Mouse (Mus musculus): ENCODE measurements around the gene Rybp. TPM values are rescaled to one million over a fixed set of nuclear protein-coding genes. Genes with fewer than 3 reads are reported as not detected.

Rybp gene
- total RNA-seq, 2 experiments from 2014 or later: 52.3 to 57.9 TPM

DNA sequence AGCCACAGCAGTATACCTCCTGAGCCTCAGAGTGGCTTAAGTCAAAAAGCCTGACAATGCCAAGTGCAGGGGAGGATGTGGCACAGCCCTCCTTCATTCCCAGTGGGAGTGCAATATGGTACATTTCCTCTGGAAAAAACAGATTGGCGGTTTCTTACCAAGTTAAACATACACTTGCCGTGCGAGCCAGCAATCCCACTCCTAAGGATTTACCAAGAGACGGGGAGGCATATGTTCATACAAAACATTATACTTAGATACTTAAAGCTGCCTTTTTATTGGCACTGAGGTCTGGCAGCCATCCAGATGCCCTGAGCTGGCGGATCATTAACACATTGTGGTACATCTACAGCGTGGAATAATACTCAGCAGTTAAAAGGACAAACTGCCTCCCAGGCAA, 5.1 kb upstream of the Rybp start:
- intact Hi-C loops (cut with DNase I): loop anchor here (10.0 kb wide), 1 partner anchor 478 kb away; no protein-coding TSS in a partner anchor
- peak; percentile 40 to 58 for DNase-seq (ENCODE audit: extremely low spot score in 1 of 2, low spot score in 2 of 2)

DNA sequence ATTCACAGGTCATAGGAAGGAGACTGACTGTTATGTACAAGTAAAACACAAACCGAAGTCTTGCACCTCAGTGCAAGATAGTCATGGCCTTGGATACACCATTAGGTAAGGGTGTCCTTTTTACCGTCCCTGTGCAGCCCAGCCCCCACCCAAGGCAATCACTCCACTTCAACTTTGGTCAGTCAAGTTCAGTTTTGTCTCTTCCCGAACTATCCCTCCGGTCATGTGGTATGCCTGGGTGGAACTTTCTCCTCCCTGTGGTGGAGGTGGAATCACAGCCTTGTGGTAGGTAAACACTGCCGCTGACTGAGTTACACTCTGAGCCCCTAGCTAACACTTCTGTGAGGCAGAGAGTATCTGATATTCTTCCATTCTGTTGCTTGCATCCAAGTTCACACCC, 1.8 kb upstream of the Rybp start:
- no peak for DNase-seq (ENCODE audit: extremely low spot score in 1 of 2, low spot score in 2 of 2)
- intact Hi-C loops (cut with DNase I): loop anchor here (5.0 to 10.0 kb wide), 4 partner anchors 134 to 394 kb away; no protein-coding TSS in a partner anchor

DNA sequence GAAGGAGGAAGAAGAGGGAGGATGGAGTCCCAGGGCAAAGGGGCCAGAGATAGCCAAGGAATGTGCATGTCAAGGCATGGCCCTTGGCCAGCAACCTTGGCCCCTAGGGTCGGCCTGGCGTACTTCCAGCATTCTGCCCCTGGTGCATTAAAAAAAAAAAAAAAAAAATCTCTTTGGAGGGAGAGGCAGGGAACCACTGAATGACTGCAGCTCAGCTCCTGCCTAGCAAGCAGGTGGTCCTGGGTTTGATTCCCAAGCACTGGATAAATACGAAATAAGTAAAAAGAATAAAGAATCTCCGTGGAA, 1.4 kb upstream of the Rybp start:
- DNase-seq (ENCODE audit: extremely low spot score in 1 of 2, low spot score in 2 of 2): peak in 1 of 2 experiments; percentile 50
- intact Hi-C loops (cut with DNase I): loop anchor here (5.0 to 10.0 kb wide), 4 partner anchors 134 to 394 kb away; no protein-coding TSS in a partner anchor

- DNase-seq (ENCODE audit: extremely low spot score in 1 of 2, low spot score in 2 of 2): peak; percentile 17 to 51
- intact Hi-C loops (cut with DNase I): loop anchor here (5.0 to 10.0 kb wide), 4 partner anchors 133 to 393 kb away; no protein-coding TSS in a partner anchor
Observed at GRCm38 (mm10) chr6:100288016-100288729, 888 bp upstream of the Rybp start.

DNA sequence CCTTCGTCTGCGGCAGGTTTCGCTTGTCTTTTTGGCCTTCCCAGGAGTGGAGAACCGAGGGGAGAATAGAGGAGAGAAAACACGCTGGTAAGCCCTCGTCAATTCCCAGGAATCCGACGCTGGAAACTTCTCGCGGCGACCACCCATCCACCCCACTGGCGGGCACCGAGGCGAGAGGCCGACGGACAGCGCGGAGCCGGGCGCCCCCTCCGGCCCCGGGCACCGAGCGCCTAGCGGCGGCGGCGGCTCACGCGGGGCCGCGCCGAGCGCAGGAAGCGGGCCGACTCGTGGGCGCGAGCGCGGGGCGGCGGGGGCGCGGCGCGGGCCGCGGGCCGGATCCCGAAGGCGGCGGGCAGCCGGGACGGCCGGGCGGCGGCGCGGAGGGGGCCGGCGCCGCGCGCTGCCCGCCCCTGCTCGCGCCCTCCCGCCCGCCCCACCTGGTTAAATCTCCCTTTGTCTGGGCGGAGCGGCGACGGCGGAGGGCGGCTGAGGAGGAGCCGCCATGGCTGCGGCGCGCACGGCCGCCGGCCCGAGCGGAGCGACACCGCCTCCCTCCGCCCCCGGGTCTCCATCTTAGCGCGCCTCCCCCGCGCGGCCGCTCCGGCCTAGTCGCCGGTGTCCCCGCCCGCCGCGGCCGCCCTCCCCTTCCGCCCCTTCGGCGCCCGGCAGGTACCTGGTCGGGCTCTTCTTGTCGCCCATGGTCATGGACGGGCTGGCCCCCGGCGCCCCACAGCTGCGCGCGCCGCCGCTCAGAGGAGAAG, 532 bp downstream of the Rybp start:
- intact Hi-C loops (cut with DNase I): loop anchor here (5.0 to 10.0 kb wide), 4 partner anchors 132 to 392 kb away; no protein-coding TSS in a partner anchor

DNA sequence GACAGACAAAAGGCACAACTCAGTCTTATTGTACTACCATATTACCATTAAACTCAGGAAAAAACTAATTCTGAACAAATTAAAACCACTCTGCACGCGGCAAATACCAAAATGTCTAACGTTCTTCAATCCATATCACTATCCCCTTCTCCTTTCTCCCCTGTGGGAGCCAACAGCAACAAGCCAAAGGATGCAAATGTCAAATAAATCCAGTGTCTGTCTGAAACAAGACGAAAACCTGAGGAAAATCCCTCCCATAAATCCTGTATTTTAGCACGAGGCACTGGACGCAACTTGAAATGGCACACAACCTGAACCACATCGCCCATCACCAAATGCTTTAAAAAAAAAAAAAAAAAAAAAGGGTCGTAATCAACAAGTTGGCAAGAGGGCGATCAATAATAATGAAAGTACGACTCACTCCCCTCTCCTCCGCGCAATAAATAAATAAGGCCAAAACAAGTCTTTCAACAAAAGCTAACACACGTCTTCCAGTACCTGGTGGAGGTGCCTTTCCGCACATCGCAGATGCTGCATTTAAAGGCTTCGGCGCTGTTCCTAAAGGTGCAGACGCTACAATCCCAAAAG, 1.2 kb downstream of the Rybp start:
- DNase-seq (ENCODE audit: extremely low spot score in 1 of 2, low spot score in 2 of 2): no peak
- intact Hi-C loops (cut with DNase I): loop anchor here (5.0 to 10.0 kb wide), 4 partner anchors 131 to 391 kb away; no protein-coding TSS in a partner anchor

More for the DNA sequence above, 532 bp downstream of the Rybp start:
- DNase-seq (ENCODE audit: extremely low spot score in 1 of 2, low spot score in 2 of 2): peak; percentile 23 to 88

- no peak for DNase-seq (ENCODE audit: extremely low spot score in 1 of 2, low spot score in 2 of 2)
- intact Hi-C loops (cut with DNase I): no loop called here
Observed at GRCm38 (mm10) chr6:100278841-100279240, 8.4 kb downstream of the Rybp start.

DNA sequence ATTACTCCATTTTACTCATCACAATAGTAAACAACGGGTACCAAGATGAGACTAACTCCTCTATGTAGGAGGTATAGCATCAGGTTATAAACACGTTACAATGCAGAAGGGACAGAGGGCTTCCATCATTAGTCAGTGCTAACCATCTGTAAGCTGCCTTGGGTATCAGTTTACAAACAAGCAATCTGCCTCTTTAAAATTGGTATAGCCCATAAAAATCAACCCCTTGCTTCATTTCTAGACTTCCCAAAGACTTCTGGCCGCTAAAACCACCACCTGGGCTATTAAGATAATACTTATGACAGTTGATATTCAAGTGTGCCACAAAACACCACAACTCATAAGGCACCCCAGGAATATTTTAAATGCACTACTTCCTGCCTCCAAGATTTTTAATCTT, 10.9 kb downstream of the Rybp start:
- no peak for DNase-seq (ENCODE audit: extremely low spot score in 1 of 2, low spot score in 2 of 2)
- intact Hi-C loops (cut with DNase I): no loop called here

DNA sequence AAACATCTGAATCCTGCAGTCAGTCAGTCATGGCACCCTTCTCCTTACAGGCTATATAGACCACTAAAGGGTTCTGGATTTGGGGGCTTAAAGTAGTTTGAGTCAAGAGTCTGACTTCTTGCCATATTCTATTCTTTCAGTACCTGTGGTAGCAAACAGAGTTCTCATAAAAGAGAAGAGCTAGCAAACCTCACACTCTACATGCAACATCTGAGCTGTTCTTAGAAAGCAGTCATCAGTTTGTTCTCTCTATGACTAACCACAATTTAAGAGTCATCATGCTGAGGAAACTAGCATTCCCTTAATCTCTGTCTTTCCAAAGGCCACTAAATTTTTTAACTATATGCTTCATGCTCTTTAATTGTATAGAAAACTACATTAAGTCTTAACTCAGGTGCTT, 11.6 kb downstream of the Rybp start:
- intact Hi-C loops (cut with DNase I): no loop called here
- DNase-seq (ENCODE audit: extremely low spot score in 1 of 2, low spot score in 2 of 2): no peak

DNA sequence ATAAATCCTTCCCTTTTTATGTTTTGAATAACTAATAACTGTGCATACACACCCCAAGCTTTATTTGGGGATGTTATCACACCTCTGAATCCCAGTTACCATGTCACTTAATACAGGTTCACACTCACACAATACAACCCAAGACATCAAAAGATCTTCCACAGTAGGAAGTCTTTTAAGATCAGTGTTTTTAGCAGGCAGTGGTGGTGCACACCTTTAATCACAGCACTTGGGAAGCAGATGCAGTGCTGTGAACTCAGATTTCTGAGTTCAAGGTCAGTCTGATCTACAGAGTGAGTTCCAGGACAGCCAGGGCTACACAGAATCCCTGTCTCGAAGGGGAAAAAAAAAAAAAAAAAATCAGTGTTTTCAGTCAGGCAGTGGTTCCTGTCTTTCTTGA, 13.7 kb downstream of the Rybp start:
- no peak for DNase-seq (ENCODE audit: extremely low spot score in 1 of 2, low spot score in 2 of 2)
- intact Hi-C loops (cut with DNase I): no loop called here

- no peak for DNase-seq (ENCODE audit: extremely low spot score in 1 of 2, low spot score in 2 of 2)
Observed at GRCm38 (mm10) chr6:100271992-100272391, 15.3 kb downstream of the Rybp start.

GRCm38 (mm10) chr6:100270765-100271164, 16.5 kb downstream of the Rybp start:
- intact Hi-C loops (cut with DNase I): no loop called here
- DNase-seq (ENCODE audit: extremely low spot score in 1 of 2, low spot score in 2 of 2): no peak

More at GRCm38 (mm10) chr6:100271992-100272391, 15.3 kb downstream of the Rybp start:
- intact Hi-C loops (cut with DNase I): no loop called here

DNA sequence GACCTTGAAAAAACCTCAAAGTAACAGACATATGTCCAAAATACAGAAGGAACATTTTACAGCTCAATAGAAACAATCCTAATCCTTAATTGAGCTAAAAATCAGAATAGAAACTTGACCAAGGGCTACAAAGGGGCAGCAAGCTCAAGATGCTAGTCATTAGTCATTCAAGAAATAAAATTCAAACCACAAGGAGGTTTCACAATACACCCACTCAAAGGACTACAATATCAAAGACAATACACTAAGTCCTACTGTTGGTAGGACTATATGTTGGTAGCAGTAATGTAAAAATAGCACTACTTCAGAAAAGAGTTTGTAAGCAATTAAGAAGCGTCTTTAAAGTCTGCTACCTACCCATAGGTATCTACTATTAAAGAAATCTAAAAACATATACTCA, 27.7 kb downstream of the Rybp start:
- DNase-seq (ENCODE audit: extremely low spot score in 1 of 2, low spot score in 2 of 2): no peak
- intact Hi-C loops (cut with DNase I): no loop called here

GRCm38 (mm10) chr6:100258278-100258677, 29.0 kb downstream of the Rybp start:
- intact Hi-C loops (cut with DNase I): no loop called here
- no peak for DNase-seq (ENCODE audit: extremely low spot score in 1 of 2, low spot score in 2 of 2)

DNA sequence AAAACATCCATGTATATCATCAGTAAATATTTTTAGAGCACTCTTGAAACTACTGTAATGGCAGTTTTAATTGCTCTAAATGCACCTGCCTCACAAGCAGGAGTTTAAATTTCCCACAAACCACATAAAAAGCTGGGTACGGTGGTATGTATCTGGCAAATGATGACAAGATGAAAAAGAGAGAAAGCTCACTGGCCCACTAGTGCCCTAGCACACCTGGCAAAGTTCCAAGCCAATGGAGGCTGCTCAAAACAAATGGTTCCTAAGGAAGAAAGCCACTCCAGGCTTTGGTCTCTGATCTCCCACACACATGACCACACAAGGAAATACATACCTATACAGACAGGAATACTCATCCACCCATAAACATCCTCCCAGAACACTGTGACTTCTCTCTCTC, 31.9 kb downstream of the Rybp start:
- DNase-seq (ENCODE audit: extremely low spot score in 1 of 2, low spot score in 2 of 2): peak in 1 of 2 experiments; percentile 27
- intact Hi-C loops (cut with DNase I): no loop called here

- intact Hi-C loops (cut with DNase I): no loop called here
- DNase-seq (ENCODE audit: extremely low spot score in 1 of 2, low spot score in 2 of 2): no peak
Observed at GRCm38 (mm10) chr6:100254671-100255070, 32.6 kb downstream of the Rybp start.

DNA sequence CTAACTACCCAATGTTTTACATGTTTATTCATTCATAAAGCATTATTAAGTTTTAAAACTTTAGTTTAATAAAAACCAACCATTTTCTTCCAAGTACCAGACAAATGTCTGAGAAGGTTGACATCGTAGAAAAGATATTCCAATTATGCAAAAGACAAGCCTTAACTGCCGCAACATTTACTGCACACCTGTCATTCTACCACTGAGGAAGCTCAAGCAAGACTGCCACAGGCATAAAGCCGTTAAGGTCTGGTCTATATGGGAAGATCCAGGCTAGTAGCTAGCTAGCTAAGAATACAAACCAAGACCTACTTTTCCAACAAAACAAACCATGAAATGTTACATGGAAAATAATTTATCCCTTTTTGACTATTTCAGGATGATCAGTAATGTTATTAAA, 42.8 kb downstream of the Rybp start:
- DNase-seq (ENCODE audit: extremely low spot score in 1 of 2, low spot score in 2 of 2): no peak
- intact Hi-C loops (cut with DNase I): no loop called here

GRCm38 (mm10) chr6:100235036-100235435, 52.2 kb downstream of the Rybp start:
- no peak for DNase-seq (ENCODE audit: extremely low spot score in 1 of 2, low spot score in 2 of 2)

GRCm38 (mm10) chr6:100233522-100233921, 53.8 kb downstream of the Rybp start:
- intact Hi-C loops (cut with DNase I): no loop called here
- no peak for DNase-seq (ENCODE audit: extremely low spot score in 1 of 2, low spot score in 2 of 2)

More at GRCm38 (mm10) chr6:100235036-100235435, 52.2 kb downstream of the Rybp start:
- intact Hi-C loops (cut with DNase I): no loop called here

DNA sequence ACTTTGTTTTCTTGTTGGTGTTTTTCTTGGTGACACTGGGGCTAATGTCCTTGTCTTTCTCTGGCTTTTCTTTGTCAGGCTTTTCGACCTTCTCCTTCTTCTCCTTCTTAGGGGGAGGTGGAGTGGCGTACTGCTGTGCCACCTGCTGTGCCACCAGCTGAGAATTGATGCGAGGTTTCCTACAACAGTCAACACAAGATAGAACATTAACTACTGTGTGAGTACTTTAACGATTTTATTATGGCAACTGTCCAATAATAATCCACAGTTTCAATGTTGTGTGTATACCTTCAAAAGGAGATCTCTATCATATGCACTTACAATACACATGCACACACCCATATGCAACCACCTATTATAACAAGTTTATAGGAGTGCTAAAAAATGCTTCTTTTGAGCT, 54.2 kb downstream of the Rybp start:
- intact Hi-C loops (cut with DNase I): no loop called here

More for the DNA sequence above, 54.2 kb downstream of the Rybp start:
- DNase-seq (ENCODE audit: extremely low spot score in 1 of 2, low spot score in 2 of 2): no peak
